Mouse (Mus musculus) stomach, adult 2 months (tissue): ENCODE measurements around the gene Ubxn2a. TPM values are rescaled to one million over a fixed set of nuclear protein-coding genes. Genes with fewer than 3 reads are reported as not detected.

ENCODE experiments used
- polyA plus RNA-seq: library from polyadenylated mRNA; depleted of rRNA; stranded (reverse); fragments of >200 nt; gene quantifications from 2 replicates; pipeline ENCODE4 v1.2.3, GENCODE M21; 2012; rRNA removed

Ubxn2a gene
- polyA plus RNA-seq = 2.9 and 3.2 TPM in 2 replicates

GRCm38 (mm10) chr12:4906951-4907906, at the start of gene Ubxn2a:
Gene Ubxn2a (minus strand): TSS chr12:4907705.

GRCm38 (mm10) chr12:4916994-4917804, 9.7 kb upstream of the Ubxn2a start, which contains the start of gene Atad2b:
Gene Atad2b (plus strand): TSS chr12:4917353.

GRCm38 (mm10) chr12:4874161-4874927, 33.2 kb downstream of the Ubxn2a start, which contains the start of gene Mfsd2b:
Gene Mfsd2b (minus strand): TSS chr12:4874359.

GRCm38 (mm10) chr12:4842890-4843597, 64.5 kb downstream of the Ubxn2a start, which contains the start of gene Wdcp:
Gene Wdcp (plus strand): TSS chr12:4843303.

GRCm38 (mm10) chr12:4841392-4841887, 66.1 kb downstream of the Ubxn2a start, which contains the start of gene Fkbp1b:
Gene Fkbp1b (minus strand): TSS chr12:4841591.

Other genes starting within 250 kb of the Ubxn2a start
- gene Fam228a, start 169.3 kb downstream of the Ubxn2a start, polyA plus RNA-seq = 0.02 TPM in 1 of 2 replicates, not detected in the other
- gene Pfn4, start 138.7 kb downstream of the Ubxn2a start, polyA plus RNA-seq = 0.05 TPM in 1 of 2 replicates, not detected in the other
- gene Fam228b, start 138.4 kb downstream of the Ubxn2a start, polyA plus RNA-seq = 0.03 and 0.06 TPM in 2 replicates
- 7.9 and 15.4 TPM in 2 replicates for gene Sf3b6, start 90.2 kb downstream of the Ubxn2a start, polyA plus RNA-seq
- gene Fkbp1b, start 66.1 kb downstream of the Ubxn2a start, polyA plus RNA-seq = 1.8 and 2.8 TPM in 2 replicates
- 0.69 and 1.7 TPM in 2 replicates for gene Wdcp, start 64.4 kb downstream of the Ubxn2a start, polyA plus RNA-seq
- 0.55 and 0.87 TPM in 2 replicates for gene Mfsd2b, start 33.3 kb downstream of the Ubxn2a start, polyA plus RNA-seq
- gene Atad2b, start 9.6 kb upstream of the Ubxn2a start, polyA plus RNA-seq = 4.9 and 5.4 TPM in 2 replicates